Mouse (Mus musculus): ENCODE data around the gene Neurod2.

DNA sequence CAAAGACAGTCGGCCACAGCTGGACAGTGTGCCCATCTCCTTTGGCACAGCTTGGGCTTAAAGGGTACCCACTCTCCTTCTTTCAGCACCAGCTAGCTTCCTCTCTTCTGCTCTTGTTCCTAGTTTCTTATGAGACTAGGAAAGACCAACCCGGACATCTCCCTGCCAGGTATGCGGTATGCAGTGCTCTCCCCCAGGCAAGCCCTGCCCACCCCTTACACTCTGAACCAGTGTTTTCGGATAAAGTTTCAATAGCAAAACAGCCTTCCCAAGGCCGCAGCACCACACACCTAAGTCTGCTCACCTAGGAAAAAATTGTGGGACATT lies 7.8 kb downstream of the Neurod2 start:
- TF ChIP-seq CHD2 (IDR thresholded peaks at IDR 0.05; ENCODE audit: low read depth, low read length), result no peak
- no peak for TF ChIP-seq HCFC1 (IDR thresholded peaks at IDR 0.05; ENCODE audit: borderline replicate concordance, insufficient read depth, low read length)
- no peak for TF ChIP-seq ZNF384 (IDR thresholded peaks at IDR 0.05; ENCODE audit: low read depth, low read length)
- TF ChIP-seq MAFK (IDR thresholded peaks at IDR 0.05; ENCODE audit: insufficient read depth, low read depth, low read length), result no peak
